Mouse (Mus musculus) T-helper 1 cell (primary cell): ENCODE data around the gene Icam2.
"Not testable (repeated sequence)": the region's sequence is repeated elsewhere in the genome, so short reads cannot be mapped to it uniquely, and the experiment has no call there.

Source experiments
- in situ Hi-C: fragments of 300-600 bp; cut with MboI, MseI; formaldehyde crosslinking; loops from one replicate; pipeline ENCODE4 v1.15.1; 2025; ENCODE audit warnings: high pct_unique_total_duplicates

The Icam2 gene

DNA sequence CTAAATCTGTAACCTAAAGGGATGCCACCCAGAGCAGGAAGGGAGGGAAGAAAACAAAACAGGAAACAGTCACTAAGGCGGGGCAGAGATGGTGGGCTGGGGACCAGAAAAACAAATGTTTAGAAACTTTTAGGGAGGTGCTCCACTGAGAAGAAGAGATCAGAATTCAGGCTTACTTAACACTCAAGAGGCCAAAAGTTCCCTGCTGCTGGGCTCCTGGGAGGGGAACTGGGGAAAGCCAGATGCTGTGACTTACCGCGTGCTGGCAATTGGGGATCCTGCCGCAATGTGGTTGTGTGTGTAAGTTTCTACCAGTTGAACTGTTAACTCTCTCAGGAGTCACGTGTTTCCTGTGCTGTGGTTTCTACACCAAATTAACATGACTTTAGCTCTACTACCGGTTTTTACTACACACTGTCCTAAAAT is at the start of gene Icam2:
TSS of gene Icam2 (minus strand) at position 285 of the 426 bp plus-strand sequence.
- in situ Hi-C loops: no loop called here

DNA sequence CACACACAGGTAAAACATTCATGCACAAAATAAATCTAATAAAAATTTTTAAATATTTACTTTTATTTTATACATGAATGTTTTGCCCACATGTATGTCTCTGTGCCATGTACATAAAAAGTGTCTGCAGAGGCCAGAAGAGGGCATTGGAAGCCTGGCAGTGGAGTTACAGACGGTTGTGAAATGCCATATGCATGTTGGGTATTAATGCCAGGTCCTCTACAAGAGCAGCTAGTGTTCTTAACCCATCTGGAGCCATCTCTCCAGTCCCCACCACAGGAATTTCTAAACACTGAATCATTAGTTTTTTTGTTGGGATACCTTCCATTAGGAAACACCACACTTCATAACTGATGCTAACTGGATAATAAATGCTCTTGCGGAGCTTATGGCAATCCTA is 49.7 kb upstream of the Icam2 start:
- in situ Hi-C loops: no loop called here

DNA sequence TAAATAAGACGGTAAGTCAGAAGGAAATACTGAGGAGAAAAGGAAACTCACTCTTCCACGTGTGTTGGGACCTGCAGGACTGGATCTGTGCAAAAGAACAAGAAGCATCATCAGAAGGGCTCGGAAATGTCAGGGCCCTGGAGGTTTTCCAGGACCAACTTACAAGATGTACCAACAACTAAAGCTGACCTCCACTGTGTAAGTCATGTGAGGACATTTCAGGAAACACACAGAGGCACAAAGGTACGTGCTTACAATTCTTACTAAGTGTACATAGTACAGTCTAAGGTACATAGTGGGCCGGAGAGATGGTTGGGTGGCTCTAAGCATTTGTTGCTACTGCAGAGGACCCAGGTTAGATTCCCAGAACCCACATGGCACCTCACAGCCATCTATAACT is 49.2 kb upstream of the Icam2 start:
- in situ Hi-C loops: no loop called here

DNA sequence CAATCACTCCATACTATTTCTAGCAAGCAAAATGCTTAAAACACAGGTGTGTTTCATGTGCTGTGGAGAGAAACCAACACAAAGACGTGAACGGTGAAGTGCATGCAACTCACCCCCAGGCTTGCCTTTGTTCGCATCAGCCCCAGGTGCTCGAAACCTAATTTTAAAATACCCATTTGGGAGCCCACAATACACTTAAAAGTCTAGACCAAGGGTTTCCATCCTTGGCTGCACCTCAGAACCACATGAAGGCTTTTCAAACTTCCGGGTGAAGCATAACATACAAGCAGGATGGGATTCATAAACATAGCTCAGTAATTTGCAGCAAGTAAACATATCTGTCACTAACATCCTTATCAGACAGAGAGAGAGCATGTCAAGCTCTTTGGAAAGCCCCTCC is 42.5 kb upstream of the Icam2 start:
- in situ Hi-C loops: no loop called here

DNA sequence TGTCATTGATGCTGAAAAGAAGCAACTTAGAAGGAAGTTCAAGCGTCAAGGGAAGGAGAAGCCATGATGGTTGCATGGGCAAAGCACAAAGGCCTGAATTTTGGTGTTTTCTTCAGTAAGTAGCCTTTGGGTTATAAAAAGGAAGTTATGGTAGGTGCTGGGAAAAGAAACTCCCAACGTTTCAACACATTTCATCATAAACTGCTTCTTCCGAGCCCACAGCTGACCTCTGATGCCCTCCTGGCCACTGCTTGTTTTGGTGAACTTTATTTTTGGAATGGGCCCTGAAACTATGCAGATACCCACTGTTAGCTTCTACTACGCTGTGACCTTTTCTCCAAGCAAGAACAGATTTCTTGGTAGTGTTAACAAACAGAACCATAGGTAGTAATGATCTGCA is 41.8 kb upstream of the Icam2 start:
- in situ Hi-C loops: no loop called here

DNA sequence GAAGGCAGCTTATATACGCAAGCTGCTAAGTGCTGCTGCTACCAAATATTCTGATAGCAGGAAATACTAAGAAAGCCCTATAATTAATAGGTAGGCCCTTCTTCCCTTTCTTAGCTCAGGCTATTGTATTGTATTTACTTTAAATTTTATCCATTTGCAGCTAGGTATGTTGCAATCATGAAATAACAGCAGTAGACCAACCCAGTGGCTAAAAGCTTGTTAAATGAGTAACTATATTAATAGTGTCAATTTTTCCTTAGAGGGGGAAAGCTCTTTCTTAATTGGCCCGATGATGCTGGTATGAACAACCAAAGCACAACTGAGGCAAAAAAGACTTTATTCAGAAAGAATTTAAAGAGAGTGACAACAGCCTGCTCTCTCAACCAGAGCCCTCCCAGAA is 40.7 kb upstream of the Icam2 start:
- in situ Hi-C loops: no loop called here

DNA sequence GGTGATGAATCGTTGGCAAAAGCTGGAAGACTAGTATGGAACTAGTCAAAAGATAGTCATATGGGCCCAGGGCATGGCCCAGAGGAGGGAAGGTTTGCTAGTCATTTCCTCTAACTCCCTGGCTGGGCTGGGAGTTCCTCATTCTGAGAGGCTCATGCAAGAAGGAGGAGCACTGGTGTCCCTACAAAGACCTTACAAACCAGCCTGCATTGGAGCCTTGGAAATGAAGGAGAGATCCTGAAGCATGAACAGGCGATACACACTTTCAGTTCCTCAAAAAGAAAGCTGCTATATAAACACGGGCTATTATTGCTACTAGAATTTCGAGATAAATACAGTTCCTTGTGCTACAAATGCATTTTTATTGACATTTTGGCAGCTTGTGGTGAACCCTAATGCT is 40.2 kb upstream of the Icam2 start:
- in situ Hi-C loops: no loop called here

DNA sequence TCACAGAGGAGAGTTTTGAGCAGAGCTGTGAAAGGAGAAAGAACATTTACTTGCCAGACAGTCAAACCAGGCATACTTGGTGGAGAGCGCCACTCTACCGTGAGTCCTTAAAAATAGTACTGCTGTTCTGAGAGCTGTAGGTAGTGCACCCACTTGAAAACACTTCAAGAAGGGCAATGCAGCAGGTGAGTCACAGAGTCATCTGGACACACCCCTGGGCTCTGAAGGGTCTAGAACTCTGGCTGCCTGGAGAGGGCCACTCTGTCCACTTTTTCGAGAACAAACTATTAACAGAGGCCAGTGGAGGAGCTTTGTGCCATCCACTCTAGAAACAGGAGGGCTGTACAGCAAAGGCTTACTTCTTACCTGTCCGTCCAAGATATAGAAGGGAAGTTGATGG is 38.6 kb upstream of the Icam2 start:
- in situ Hi-C loops: no loop called here

DNA sequence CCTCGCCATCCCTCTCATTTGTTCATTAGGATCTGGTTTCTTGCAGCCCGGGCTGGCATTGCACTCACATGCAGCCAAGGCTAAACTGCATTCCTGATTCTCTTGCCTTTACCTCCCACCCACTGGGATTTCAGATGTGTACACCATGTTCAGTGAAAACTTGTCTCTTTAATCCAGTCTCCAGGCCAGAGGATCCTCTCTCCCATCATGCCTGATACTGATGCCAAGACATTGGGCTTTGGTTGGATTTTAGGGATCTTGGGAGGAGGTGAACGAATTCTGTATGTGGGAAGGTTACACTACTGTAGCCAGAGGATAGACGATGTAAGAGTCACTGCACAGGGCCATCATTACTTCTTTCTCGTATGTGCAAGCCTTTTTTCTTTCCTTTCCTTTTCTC is 37.3 kb upstream of the Icam2 start:
- in situ Hi-C loops: no loop called here

DNA sequence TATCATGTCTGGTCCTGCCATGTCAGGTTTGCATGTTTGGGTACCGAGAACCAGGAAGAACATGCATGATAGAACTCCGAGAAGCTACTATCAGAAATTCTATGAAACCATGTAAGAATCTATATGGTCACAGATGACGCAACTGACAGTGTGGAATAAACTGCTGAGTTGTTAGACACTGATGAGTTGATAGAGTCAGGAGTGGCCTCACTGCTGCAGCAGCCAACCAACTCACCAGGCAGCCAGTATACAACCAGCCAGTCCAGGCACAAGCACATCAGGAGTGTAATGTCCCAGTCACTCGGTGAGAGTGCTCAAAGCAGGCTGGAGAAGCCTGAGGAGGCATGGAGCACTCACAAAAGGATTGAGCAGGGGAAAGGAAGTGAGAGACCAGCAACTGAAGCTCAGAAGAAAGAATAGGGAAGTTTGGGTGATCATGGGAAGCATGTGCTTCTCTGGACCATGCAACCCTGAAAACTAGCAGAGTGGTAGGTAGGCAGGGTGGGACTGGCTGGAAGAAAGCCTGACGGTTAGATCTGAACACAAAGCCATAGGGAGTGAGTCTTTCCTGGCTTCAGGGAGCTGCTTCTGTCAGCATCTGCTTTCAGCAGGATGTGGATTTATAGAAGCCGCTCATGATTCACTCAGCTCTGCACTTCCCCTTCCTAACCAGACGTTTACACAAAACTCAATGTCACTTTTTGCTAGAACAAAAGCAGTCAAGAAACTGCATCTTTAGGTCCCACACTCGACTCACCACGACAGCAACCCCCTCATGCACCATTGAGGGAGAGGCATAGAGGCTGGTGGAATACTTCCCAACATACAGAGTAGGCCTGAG is 31.6 kb upstream of the Icam2 start:
- in situ Hi-C loops: loop anchor here (5.0 kb wide), 1 partner anchor 73 kb away; no protein-coding TSS in a partner anchor

DNA sequence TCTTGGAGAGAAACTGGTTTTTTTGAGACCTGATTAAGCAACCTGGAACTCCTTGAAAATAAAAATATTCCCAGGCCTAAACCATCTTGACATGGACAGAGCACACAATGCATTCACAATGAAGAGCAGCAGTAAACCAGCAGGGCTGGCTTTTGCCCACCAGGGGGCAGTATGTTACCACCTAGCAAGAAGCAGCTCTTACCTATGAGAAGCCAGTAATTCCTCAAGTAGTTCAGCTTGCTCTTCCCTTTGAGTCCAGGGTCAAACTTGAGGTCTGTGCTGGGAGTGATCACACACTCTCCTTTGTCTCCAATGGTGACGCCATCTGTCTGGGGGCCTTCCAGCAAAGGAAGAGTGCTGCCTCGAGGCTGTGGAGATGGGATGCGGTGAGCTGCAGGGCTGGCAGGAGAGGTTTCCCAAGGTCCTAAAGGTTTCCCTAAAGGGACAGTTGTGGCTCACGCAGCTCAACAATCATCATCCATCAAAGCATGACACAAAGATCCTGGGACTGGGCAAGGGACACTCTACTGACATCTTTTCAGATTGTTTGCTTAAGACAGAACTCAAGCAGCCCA is 30.8 kb upstream of the Icam2 start:
- in situ Hi-C loops: loop anchor here (5.0 kb wide), 1 partner anchor 74 kb away; no protein-coding TSS in a partner anchor

DNA sequence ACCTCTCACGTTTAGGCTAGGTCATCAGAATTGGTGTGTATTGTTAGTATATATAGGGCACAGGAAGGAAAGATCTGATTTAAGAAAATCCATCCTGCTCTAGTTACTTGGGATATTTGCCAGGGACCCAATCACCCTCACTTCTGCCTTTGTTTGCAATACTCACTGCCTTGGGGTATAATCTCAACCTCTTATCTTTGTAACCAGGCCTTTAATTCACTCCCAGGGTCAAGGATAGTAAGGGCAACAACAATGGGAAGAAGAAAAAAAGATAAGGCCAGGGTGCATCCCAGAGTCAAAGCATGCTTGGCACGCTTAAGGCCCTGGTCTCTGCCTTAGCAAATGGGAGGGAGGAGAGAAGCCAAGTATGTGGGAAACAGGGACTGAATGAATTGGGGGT is 30.0 kb upstream of the Icam2 start:
- in situ Hi-C loops: loop anchor here (5.0 kb wide), 1 partner anchor 74 kb away; no protein-coding TSS in a partner anchor

DNA sequence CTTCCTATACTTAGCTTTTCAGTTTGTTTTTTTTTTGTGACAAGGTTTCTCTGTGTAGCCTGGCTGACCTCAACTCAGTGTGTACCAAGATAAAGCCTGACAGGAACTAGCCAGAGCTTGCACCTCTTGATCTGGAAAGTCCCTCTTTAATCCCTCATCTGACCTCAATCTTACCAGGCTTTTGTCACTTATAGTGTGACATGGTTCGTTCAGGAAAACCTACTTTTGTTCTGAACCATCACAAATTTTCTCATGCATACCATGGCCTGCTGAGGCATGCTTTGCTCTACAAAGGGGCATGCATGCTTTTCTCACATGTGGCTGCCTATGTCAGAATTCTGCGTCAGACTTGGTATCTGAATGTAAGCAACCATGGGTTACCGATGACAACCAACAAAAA is 28.5 kb upstream of the Icam2 start:
- in situ Hi-C loops: loop anchor here (5.0 kb wide), 1 partner anchor 76 kb away; no protein-coding TSS in a partner anchor

DNA sequence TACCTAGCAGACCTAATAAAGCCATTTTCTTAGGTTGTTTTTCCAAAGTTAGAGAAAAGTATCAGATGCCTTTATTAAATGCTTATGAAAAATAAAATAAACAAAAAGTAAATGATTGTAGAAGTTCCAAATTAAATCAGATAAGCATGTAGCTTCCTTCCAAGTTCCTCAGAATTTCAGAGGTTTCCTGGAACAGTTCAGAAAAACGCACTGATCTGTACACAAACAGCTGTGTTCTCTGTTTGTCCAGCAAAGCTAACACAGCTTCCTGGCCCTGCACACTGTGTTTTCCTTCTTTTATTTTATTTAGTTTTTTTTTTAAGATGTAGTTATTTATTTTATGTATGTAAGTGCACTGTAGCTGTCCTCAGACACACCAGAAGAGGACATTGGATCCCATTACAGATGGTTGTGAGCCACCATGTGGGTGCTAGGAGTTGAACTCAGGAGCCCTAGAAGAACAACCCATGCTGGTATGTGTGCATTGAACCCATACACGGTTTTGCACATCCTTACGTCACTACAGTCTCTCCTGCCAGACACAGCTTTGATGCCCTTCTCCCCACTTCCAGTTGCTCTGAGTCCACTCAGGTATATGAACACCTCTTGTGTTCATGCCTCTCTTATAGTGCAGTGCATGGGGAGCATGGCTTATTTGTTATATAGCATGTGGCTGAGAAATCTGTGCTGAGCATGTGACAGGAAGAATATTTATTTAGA is 24.9 kb upstream of the Icam2 start:
- in situ Hi-C loops: no loop called here

DNA sequence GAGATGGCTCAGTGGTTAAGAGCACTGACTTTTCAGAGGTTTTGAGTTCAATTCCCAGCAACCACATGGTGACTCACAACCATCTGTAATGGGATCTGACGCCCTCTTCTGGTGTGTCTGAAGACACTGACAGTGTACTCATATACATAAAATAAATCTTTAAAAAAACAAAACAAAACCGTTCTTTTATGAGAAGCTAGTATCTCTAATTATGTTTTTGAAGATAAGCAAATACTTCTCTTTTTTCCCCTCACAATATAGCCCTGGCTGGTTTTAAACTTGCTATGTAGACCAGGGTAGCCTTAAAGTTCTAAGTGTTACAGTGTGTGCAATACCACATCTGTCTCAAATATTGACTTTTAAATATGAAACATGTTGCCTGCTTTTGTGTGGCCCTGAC is 23.3 kb upstream of the Icam2 start:
- in situ Hi-C loops: no loop called here

DNA sequence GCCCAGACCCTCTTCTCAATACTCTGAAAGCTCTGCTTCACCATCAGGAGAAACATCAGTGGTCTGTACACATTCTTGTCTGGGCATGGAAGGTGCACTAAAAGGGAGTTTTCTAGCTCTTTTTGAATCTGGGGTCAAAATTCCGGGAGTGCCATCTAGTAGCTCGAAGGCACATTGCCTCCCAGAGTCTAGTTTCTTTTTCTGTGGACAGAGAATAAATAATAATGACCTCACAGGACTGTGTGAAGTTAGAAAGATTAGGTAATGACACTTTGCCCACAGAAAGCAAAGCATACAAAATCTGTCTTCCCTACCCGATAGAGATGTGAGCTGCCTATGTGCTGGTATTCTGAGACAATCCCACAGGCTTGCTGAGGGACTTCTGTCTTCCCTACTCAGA is 22.6 kb upstream of the Icam2 start:
- in situ Hi-C loops: no loop called here

DNA sequence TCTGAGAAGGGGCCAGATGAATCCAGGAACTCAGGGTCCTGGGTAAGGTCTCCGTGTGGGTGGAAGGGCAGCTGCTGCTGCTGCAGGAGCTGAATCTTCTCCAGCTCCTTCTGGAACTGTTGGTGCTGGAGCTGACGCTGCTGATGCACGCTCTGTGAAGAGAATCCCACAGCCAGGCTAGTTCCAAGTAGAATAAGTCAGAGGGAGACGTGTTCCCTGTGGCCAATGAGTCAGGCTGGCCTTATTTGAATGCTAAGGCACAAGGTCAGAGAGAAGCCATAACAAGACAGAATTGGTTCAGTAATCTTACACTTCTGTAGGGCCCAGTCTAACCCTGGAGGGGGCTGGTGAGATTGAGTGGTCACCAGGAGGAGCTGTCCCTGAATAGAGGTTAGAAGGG is 22.1 kb upstream of the Icam2 start:
- in situ Hi-C loops: no loop called here

DNA sequence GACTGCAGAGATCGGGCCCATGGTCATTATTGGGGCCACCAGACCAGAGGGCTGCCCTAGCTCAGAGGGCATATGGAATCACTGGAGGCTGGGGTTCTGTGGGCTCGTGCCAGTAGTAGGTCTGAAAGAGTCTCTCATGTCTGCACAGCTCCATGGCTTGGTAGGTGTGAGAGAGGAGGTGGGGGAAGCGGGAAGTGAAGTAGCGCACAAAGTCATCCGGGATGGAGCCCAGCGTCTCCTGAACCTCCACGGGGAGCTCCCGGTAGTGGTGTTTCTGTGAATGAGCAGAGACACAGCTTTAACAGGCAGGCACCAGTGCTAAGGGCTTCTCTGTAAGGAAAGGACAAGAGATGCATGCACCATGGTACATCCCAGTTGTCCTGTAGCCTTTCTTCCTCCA is 10.6 kb upstream of the Icam2 start:
- in situ Hi-C loops: no loop called here

DNA sequence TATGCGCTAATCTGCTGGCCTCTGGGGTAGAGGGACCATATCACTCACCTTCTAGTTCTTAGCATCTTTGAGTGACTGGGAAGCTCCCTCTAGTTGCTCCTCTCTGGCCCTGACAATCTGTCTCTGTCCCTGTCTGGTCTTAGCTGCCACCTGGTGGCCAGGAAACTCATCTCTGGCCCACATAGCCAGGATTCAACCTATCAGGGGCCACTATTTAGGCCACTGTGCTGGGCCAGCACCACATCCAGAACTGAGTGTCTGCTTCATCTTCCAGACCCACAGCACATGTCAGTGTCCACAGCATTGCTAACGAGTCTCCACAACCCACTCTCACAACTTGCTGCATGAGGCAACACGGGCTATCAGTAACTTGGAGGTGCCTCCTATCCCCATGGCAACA is 9.8 kb upstream of the Icam2 start:
- in situ Hi-C loops: no loop called here

DNA sequence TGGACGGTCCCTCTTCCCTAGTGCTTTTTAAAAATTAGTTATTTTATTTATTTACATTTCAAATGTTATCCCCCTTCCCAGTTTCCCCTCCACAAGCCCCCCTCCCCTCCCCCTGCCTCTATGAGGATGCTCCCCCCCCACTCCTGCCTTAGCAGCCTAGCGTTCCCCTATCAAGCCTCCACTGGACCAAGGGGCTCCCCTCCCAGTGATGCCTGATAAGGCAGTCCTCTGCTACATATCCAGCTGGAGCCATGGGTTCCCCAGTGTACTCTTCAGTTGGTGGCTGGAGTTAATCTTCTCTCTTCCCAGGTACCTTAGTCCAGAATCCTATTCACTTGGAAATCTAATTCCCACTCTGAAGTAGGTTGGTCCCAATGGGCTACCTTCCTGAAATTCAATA is 6.2 kb upstream of the Icam2 start:
- in situ Hi-C loops: not testable (repeated sequence)

DNA sequence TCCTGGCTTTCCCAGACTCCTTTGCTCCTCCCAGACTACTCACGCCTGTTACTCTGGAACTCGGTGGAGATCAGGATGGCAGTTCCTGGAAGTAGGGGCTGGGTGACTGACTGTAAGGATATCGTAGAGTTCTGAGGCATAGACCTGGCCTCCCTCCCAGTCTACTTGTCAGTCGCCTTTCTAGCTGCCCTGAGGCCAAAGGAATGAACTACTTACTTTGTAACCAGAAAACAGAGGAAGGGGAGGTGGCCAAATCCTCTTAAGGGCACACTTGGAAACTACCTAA is 5.4 kb upstream of the Icam2 start:
- in situ Hi-C loops: no loop called here

DNA sequence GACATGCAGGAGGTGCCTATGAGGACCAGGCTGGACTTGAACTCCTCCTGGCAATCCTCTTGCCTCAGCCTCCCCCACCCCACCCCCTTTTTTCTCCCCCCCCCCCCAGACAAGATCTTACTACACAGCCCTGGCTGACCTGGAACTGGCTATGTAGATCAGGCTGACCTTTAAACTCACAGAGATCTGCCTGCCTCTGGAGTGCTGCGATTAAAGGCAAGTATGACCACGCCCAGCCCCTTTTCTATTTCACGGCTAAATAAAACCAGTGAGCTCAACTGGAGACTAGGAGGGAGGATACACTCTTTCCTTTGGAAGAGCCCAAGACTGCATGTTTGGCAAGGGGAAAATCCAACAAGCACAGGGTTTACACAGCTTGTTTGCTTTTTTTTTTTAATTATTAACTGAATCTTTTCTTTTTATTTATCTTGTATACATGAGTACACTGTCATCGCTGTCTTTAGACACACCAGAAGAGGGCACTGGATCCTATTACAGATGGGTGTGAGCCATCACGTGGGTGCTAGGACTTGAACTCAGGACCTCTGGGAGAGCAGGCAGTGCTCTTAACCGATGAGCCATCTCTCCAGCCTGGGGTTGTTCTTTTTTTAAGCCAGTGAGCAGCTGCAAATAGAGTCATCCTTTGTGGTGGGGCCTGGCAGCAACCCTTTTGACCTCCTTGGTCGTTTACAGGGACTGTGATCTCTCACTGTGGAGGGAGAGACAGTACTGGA is 4.9 kb upstream of the Icam2 start:
- in situ Hi-C loops: no loop called here
